Mouse (Mus musculus): Measurements from ENCODE around the gene Gzmg. TPM values are rescaled to one million over a fixed set of nuclear protein-coding genes. Genes with fewer than 3 reads are reported as not detected.
"Not testable (repeated sequence)": the region's sequence is repeated elsewhere in the genome, so short reads cannot be mapped to it uniquely, and the experiment has no call there.

Gene Gzmg
- polyA plus RNA-seq (2014; fragmentation: Nextera tagmentation; extraction: Ambion mirVana) = not detected in 2 replicates

DNA sequence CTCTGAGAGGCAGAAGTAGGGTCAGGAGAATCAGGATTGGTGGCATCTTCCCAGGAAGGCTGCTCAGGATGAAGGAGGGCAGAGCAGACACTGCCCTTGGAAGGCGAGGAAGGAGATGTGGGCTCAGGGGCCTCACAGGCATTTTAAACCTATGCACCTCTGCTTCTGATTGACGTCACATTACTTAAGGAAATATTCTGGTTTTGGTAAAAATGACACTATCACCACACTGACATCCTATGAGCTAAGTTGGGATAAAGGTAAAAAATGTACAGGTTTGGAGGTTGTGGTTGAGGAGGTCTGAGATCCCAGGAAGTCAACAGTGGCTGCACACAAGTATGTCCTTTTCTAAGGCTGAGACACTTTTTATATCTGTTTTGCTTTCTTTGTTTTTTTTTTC is at the start of gene Gzmg:
Gene Gzmg, minus strand, starts transcription at position 101 of the 400 bp plus-strand sequence.
- WGBS (ENCODE audit: insufficient replicate concordance) = 63% methylated on average over 2 of the region's 2 CpGs
- H3K9ac ChIP-seq (ENCODE audit: low read depth, low read length); H3K27me3 ChIP-seq (ENCODE audit: control insufficient read depth, insufficient read depth, low read length); H3K4me2 ChIP-seq; H3K4me3 ChIP-seq (ENCODE audit: low read depth, low read length); H3K4me1 ChIP-seq (ENCODE audit: control insufficient read depth, insufficient read depth, low read length); H3K36me3 ChIP-seq (ENCODE audit: control insufficient read depth, insufficient read depth, low read length); H3K27ac ChIP-seq (ENCODE audit: low read depth, low read length); H3K9me3 ChIP-seq (replicated peaks; ENCODE audit: control insufficient read depth, low read length); ATAC-seq (replicated peaks; ENCODE audit: insufficient number of reproducible peaks, low FRiP score, low TSS enrichment): not testable (repeated sequence)

DNA sequence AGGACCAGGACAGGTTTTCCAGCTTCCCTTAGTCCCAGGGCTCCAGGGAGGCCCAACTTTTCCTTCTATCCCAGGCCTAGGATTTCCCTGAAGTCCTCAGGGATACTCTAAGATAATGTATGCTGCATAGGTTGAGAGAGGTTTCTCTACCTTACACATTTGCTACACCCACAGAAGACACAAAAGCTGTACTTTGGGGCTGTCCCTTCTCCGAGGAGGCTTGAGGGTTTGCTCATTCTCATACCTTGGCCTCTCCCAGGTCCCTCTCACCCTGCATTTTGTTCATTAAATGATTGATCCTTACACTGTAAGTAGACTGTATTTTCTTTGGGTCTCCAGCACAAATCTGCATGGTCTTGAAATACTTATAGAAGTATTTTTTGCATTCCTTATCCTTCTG is 46.2 kb upstream of the Gzmg start:
- H3K27me3 ChIP-seq (ENCODE audit: control insufficient read depth, insufficient read depth, low read length) = no peaks in the 10 kb centered on the region
- no peak overlapping the region for H3K9ac ChIP-seq (ENCODE audit: low read depth, low read length)
- no peak overlapping the region for H3K4me3 ChIP-seq (ENCODE audit: low read depth, low read length)
- WGBS (ENCODE audit: insufficient replicate concordance) = 82% methylated on average over 1 of the region's 1 CpGs
- H3K27ac ChIP-seq (ENCODE audit: low read depth, low read length) = no peak overlapping the region
- H3K9me3 ChIP-seq (replicated peaks; ENCODE audit: control insufficient read depth, low read length) = no peaks in the 10 kb centered on the region
- ATAC-seq (replicated peaks; ENCODE audit: insufficient number of reproducible peaks, low FRiP score, low TSS enrichment) = no peak
- no peaks in the 10 kb centered on the region for H3K36me3 ChIP-seq (ENCODE audit: control insufficient read depth, insufficient read depth, low read length)
- no peak overlapping the region for H3K4me2 ChIP-seq
- no peaks in the 10 kb centered on the region for H3K4me1 ChIP-seq (ENCODE audit: control insufficient read depth, insufficient read depth, low read length)

DNA sequence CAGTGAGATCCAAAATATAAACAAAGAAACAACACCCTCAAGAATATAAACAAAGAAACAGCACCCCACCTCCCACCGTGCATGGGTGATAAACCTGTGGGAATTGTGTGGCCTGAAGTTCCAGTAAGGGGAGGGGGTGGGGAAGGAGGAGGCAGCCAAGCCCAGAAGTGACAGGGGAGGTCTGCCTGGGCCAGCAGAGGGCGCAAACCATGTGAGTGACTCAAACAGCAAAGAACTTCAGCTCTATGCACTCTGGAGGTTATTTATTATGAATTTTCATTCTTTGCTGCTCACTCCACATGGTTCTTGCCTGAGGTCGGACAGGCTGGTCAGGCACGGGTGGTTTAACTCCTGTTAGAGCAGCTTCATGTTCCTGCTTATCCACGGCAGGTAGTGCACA is 45.6 kb upstream of the Gzmg start:
- H3K4me3 ChIP-seq (ENCODE audit: low read depth, low read length); H3K36me3 ChIP-seq (ENCODE audit: control insufficient read depth, insufficient read depth, low read length); H3K4me2 ChIP-seq; H3K4me1 ChIP-seq (ENCODE audit: control insufficient read depth, insufficient read depth, low read length); H3K27ac ChIP-seq (ENCODE audit: low read depth, low read length); H3K9me3 ChIP-seq (replicated peaks; ENCODE audit: control insufficient read depth, low read length); ATAC-seq (replicated peaks; ENCODE audit: insufficient number of reproducible peaks, low FRiP score, low TSS enrichment); H3K27me3 ChIP-seq (ENCODE audit: control insufficient read depth, insufficient read depth, low read length); H3K9ac ChIP-seq (ENCODE audit: low read depth, low read length): not testable (repeated sequence)
- 24% methylated on average over 5 of the region's 5 CpGs for WGBS (ENCODE audit: insufficient replicate concordance)

DNA sequence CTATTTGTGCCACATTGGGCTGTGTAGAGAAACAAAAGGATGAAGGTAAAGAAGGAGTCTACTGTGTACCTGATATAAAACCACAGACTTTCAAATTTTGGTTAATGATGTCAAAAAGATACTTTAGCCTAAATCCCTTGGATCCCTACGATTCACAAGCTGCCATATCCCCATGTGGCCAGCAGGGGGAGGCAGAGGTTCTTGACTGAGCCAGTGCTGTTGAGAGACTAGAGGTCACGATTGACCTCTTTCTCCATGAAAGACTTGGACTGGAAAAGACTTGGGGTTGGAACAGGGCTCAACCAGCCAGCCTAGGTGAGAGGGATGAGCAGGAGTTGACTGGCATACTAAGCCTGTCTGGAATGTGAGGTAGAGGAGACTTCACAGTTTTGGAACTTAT is 44.6 kb upstream of the Gzmg start:
- Histone ChIP-seq H3K27ac (ENCODE audit: low read depth, low read length) (no peak overlapping the region), H3K9me3 (replicated peaks; ENCODE audit: control insufficient read depth, low read length) (no peaks in the 10 kb centered on the region), H3K36me3 (ENCODE audit: control insufficient read depth, insufficient read depth, low read length) (no peaks in the 10 kb centered on the region), H3K4me2 (no peak overlapping the region), H3K9ac (ENCODE audit: low read depth, low read length) (no peak overlapping the region), H3K4me3 (ENCODE audit: low read depth, low read length) (no peak overlapping the region), H3K4me1 (ENCODE audit: control insufficient read depth, insufficient read depth, low read length) (no peaks in the 10 kb centered on the region), H3K27me3 (ENCODE audit: control insufficient read depth, insufficient read depth, low read length) (no peaks in the 10 kb centered on the region)
- WGBS (ENCODE audit: insufficient replicate concordance) = 22% methylated on average over 2 of the region's 2 CpGs
- ATAC-seq (replicated peaks; ENCODE audit: insufficient number of reproducible peaks, low FRiP score, low TSS enrichment) = no peak

DNA sequence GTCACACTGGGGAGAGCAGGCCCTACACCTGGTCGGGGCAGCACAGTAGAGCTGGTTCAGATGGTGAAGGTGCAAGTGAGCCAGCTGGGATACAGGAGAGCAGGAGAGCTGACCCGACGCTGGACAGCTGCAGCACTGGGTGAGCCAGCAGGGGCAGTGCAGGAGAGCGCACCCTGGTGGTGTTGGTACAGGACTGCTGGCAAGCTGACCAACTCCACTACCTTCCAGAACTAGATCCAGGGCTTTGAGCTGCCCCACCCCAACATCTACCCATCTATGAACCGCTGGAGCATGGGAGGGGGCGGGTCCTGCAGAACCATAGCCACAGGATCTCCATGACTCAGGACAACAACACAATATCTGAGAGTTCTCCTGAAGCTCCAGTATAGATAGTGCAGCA is 27.6 kb upstream of the Gzmg start:
- Histone ChIP-seq H3K27ac (ENCODE audit: low read depth, low read length) (no peak overlapping the region), H3K4me3 (ENCODE audit: low read depth, low read length) (no peak overlapping the region), H3K4me2 (no peak overlapping the region), H3K36me3 (ENCODE audit: control insufficient read depth, insufficient read depth, low read length) (no peaks in the 10 kb centered on the region), H3K27me3 (ENCODE audit: control insufficient read depth, insufficient read depth, low read length) (no peaks in the 10 kb centered on the region), H3K9ac (ENCODE audit: low read depth, low read length) (no peak overlapping the region), H3K4me1 (ENCODE audit: control insufficient read depth, insufficient read depth, low read length) (no peaks in the 10 kb centered on the region), H3K9me3 (replicated peaks; ENCODE audit: control insufficient read depth, low read length) (no peaks in the 10 kb centered on the region)
- no peak for ATAC-seq (replicated peaks; ENCODE audit: insufficient number of reproducible peaks, low FRiP score, low TSS enrichment)
- WGBS (ENCODE audit: insufficient replicate concordance) = 52% methylated on average over 6 of the region's 6 CpGs

DNA sequence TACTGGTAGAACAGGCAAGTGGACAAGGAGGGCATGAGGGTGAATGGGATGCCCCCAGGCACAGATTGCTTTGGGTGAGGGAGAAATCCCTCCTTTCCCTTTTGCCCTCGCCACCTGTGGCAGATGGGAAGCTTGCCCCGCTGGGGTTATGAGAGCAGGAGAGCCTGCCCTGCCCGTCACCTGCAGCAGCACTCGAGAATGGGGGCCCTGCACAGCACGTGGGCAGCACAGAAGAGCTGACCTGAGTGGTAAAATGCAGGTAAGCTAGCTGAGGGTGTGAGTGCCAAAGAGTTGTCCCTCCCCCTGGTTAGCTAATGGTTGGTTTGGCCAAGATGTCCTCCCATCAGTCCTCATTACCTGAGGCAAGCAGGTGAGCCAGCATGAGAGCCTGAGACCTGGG is 27.1 kb upstream of the Gzmg start:
- 61% methylated on average over 5 of the region's 5 CpGs for WGBS (ENCODE audit: insufficient replicate concordance)
- H3K27me3 ChIP-seq (ENCODE audit: control insufficient read depth, insufficient read depth, low read length) = no peaks in the 10 kb centered on the region
- no peak overlapping the region for H3K27ac ChIP-seq (ENCODE audit: low read depth, low read length)
- H3K9me3 ChIP-seq (replicated peaks; ENCODE audit: control insufficient read depth, low read length) = no peaks in the 10 kb centered on the region
- H3K9ac ChIP-seq (ENCODE audit: low read depth, low read length) = no peak overlapping the region
- no peaks in the 10 kb centered on the region for H3K36me3 ChIP-seq (ENCODE audit: control insufficient read depth, insufficient read depth, low read length)
- ATAC-seq (replicated peaks; ENCODE audit: insufficient number of reproducible peaks, low FRiP score, low TSS enrichment) = no peak
- H3K4me2 ChIP-seq = no peak overlapping the region
- H3K4me1 ChIP-seq (ENCODE audit: control insufficient read depth, insufficient read depth, low read length) = no peaks in the 10 kb centered on the region
- H3K4me3 ChIP-seq (ENCODE audit: low read depth, low read length) = no peak overlapping the region

DNA sequence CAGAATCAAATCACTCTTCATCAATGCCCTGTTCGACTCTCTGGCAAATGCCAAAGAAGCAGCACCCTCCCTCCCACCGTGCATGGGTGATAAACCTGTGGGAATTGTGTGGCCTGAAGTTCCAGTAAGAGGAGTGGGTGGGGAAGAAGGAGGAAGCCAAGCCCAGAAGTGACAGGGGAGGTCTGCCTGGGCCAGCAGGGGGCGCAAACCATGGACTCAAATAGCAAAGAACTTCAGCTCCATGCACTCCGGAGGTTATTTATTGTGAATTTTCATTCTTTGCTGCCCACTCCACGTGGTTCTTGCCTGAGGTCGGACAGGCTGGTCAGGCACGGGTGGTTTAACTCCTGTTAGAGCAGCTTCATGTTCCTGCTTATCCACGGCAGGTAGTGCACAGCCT is 18.3 kb upstream of the Gzmg start:
- H3K27ac ChIP-seq (ENCODE audit: low read depth, low read length); H3K4me3 ChIP-seq (ENCODE audit: low read depth, low read length); H3K9ac ChIP-seq (ENCODE audit: low read depth, low read length); H3K4me1 ChIP-seq (ENCODE audit: control insufficient read depth, insufficient read depth, low read length); ATAC-seq (replicated peaks; ENCODE audit: insufficient number of reproducible peaks, low FRiP score, low TSS enrichment); H3K36me3 ChIP-seq (ENCODE audit: control insufficient read depth, insufficient read depth, low read length); H3K27me3 ChIP-seq (ENCODE audit: control insufficient read depth, insufficient read depth, low read length); H3K4me2 ChIP-seq; H3K9me3 ChIP-seq (replicated peaks; ENCODE audit: control insufficient read depth, low read length): not testable (repeated sequence)
- WGBS (ENCODE audit: insufficient replicate concordance) = 25% methylated on average over 8 of the region's 8 CpGs

DNA sequence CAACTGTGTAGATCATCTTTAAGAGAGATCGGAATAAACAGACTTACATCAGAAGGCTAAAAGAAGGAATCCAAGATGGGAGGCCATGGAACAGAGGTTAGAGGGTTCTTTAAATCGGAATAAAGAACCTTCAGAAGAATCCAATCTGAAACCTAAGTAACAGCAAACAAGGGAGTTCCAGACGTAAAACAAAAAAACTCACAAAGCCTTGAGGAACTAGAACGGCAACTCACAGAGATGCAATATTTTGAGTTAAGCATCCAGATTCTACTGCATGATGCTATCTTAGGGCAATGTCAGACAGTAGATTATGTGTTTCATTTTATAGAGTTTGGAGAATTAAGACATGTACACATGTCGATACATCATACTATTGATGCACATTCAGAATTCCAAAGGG is 15.1 kb upstream of the Gzmg start, which contains the start of gene Gzmn:
Gene Gzmn, minus strand, starts transcription at position 101 of the 400 bp plus-strand sequence.
- H3K27me3 ChIP-seq (ENCODE audit: control insufficient read depth, insufficient read depth, low read length) = no peaks in the 10 kb centered on the region
- no peak within 1 kb of the TSS for H3K4me3 ChIP-seq (ENCODE audit: low read depth, low read length)
- no peaks in the 10 kb centered on the region for H3K9me3 ChIP-seq (replicated peaks; ENCODE audit: control insufficient read depth, low read length)
- ATAC-seq (replicated peaks; ENCODE audit: insufficient number of reproducible peaks, low FRiP score, low TSS enrichment) = no peak
- no peaks in the 10 kb centered on the region for H3K4me1 ChIP-seq (ENCODE audit: control insufficient read depth, insufficient read depth, low read length)
- no peak within 1 kb of the TSS for H3K27ac ChIP-seq (ENCODE audit: low read depth, low read length)
- 86% methylated on average over 5 of the region's 5 CpGs for WGBS (ENCODE audit: insufficient replicate concordance)
- H3K36me3 ChIP-seq (ENCODE audit: control insufficient read depth, insufficient read depth, low read length) = no peaks in the 10 kb centered on the region
- H3K9ac ChIP-seq (ENCODE audit: low read depth, low read length) = no peak within 1 kb of the TSS
- no peak within 1 kb of the TSS for H3K4me2 ChIP-seq

DNA sequence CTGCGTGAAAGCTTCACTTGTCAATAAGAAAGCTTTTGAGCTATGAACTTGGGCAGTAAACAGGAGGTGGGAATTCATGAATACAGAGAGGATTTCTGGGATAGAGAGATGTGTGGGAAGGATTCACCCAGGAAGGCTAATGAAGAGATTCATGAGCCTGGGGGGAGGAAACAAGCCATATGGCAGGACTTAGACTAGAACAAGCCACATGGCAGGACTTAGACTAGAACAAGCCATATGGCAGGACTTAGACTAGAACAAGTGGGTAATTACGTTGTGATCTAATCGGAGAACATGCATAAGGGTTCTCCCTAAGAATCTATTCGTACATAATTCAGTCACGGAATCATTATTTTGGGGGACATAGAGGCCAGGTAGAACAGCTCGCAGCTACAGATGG is 14.0 kb upstream of the Gzmg start:
- no peak for ATAC-seq (replicated peaks; ENCODE audit: insufficient number of reproducible peaks, low FRiP score, low TSS enrichment)
- Histone ChIP-seq H3K27me3 (ENCODE audit: control insufficient read depth, insufficient read depth, low read length) (no peaks in the 10 kb centered on the region), H3K4me2 (no peak overlapping the region), H3K9me3 (replicated peaks; ENCODE audit: control insufficient read depth, low read length) (no peaks in the 10 kb centered on the region), H3K4me3 (ENCODE audit: low read depth, low read length) (no peak overlapping the region), H3K27ac (ENCODE audit: low read depth, low read length) (no peak overlapping the region), H3K9ac (ENCODE audit: low read depth, low read length) (no peak overlapping the region), H3K36me3 (ENCODE audit: control insufficient read depth, insufficient read depth, low read length) (no peaks in the 10 kb centered on the region), H3K4me1 (ENCODE audit: control insufficient read depth, insufficient read depth, low read length) (no peaks in the 10 kb centered on the region)
- 81% methylated on average over 6 of the region's 6 CpGs for WGBS (ENCODE audit: insufficient replicate concordance)

Data from heart, embryonic 11.5 days (tissue).